In the genomic region with DNA sequence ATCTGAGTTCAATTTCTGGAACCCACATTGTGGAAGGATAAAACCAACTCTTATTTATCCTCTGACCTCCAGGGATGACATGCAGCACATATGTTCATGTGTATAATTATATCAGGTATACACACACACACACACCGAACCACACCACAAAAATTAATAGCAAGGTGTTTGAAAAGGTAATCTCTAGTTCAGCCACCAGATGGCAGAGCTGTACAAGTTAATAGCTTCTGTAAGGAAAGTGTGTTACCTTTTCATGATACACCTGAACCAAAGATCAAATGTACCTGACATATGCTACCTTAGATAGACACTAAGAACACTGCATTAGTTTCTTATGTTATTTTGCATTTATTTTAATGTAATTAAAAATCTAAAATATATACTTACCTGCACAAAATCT, we compare ENCODE assay signal across 12 mouse cellular contexts. TPM values are rescaled to one million over a fixed set of nuclear protein-coding genes. Genes with fewer than 3 reads are reported as not detected.
A peak's percentile ranks its signal among the peaks of the same experiment; 100 is the strongest.
DNase-seq lines count a peak whose midpoint lies in the region; ATAC-seq and TF ChIP-seq lines count a peak whose summit lies in the region.
"Had no signal": no experiment of that assay in that cellular context is flagged by ENCODE, and none has a peak within 500 bp of the region (broad histone marks: within the 10 kb centered on the region; RNA-seq: fewer than 3 reads in every experiment).

No protein-coding gene starts in this region.

- 68% methylated on average over 1 of the region's 1 CpGs for WGBS in limb, embryonic 14.5 days

- H3K9ac ChIP-seq in MEL (ENCODE audit: control insufficient read depth, low read depth, low read length, poor library complexity, severe bottlenecking), result no peak overlapping the region
- H3K9ac ChIP-seq in limb, embryonic 14.5 days (ENCODE audit: low read depth, low read length, severe bottlenecking), result no peak overlapping the region

- no peaks in the 10 kb centered on the region for H3K36me3 ChIP-seq in MEL (ENCODE audit: control insufficient read depth in 1 of 2, insufficient read depth in 2 of 2, low read length in 2 of 2)
- no peaks in the 10 kb centered on the region for H3K36me3 ChIP-seq in limb, embryonic 14.5 days (ENCODE audit: control insufficient read depth, insufficient read depth, low read length)

- no peak for TF ChIP-seq EP300 in MEL (IDR thresholded peaks at IDR 0.05; ENCODE audit: low read depth in 1 of 2, low read length in 2 of 2)

- no peaks in the 10 kb centered on the region for H3K9me3 ChIP-seq in MEL (replicated peaks; ENCODE audit: insufficient read depth, low read length)
- H3K9me3 ChIP-seq in limb, embryonic 14.5 days (ENCODE audit: control insufficient read depth, low read length), result no peaks in the 10 kb centered on the region

- no peak for TF ChIP-seq POLR2A in MEL (IDR thresholded peaks at IDR 0.05; ENCODE audit: control insufficient read depth in 1 of 2, insufficient read depth in 1 of 2, low read depth in 1 of 2, low read length in 2 of 2, poor library complexity in 1 of 2)
- no peak for TF ChIP-seq POLR2A in limb, embryonic 14.5 days (IDR thresholded peaks at IDR 0.05; ENCODE audit: borderline replicate concordance, extremely low read depth, insufficient read depth, insufficient read length)

- H3K4me3 ChIP-seq in MEL (ENCODE audit: control insufficient read depth in 1 of 2, insufficient read depth in 1 of 2, low read depth in 2 of 2, low read length in 2 of 2), result no peak overlapping the region
- H3K4me3 ChIP-seq in limb, embryonic 14.5 days (replicated peaks; ENCODE audit: low read length), result no peak overlapping the region

- no peaks in the 10 kb centered on the region for H3K4me1 ChIP-seq in MEL (ENCODE audit: control insufficient read depth in 1 of 2, insufficient read depth in 2 of 2, low read length in 2 of 2)
- H3K4me1 ChIP-seq in limb, embryonic 14.5 days (ENCODE audit: control insufficient read depth, insufficient read depth, low read length), result no peaks in the 10 kb centered on the region

- H3K27ac ChIP-seq in MEL (ENCODE audit: control insufficient read depth, low read depth, low read length), result no peak overlapping the region
- no peak overlapping the region for H3K27ac ChIP-seq in limb, embryonic 14.5 days (replicated peaks; ENCODE audit: low read depth, low read length)

- no peak overlapping the region for H3K4me2 ChIP-seq in limb, embryonic 14.5 days (replicated peaks; ENCODE audit: low read depth, low read length, severe bottlenecking)

- no peak for ATAC-seq in limb, embryonic 14.5 days (ENCODE audit: low FRiP score, low read depth)

- no peaks in the 10 kb centered on the region for H3K79me2 ChIP-seq in MEL (ENCODE audit: control insufficient read depth, insufficient read depth, low read length, poor library complexity)

- no peaks in the 10 kb centered on the region for H3K27me3 ChIP-seq in MEL (ENCODE audit: control insufficient read depth in 1 of 2, insufficient read depth in 2 of 2, low read length in 2 of 2)
- H3K27me3 ChIP-seq in limb, embryonic 14.5 days (ENCODE audit: control insufficient read depth, insufficient read depth, low read length), result no peaks in the 10 kb centered on the region

- peak; percentile 33 for TF ChIP-seq RAD21 in MEL (IDR thresholded peaks at IDR 0.05; ENCODE audit: low read depth, low read length)

- DNase-seq in adrenal gland, postnatal 10 days, result peak; percentile 12
- no peak for DNase-seq in adrenal gland, postnatal 25 days
- DNase-seq in kidney, postnatal 14 days, result peak; percentile 4
- no peak for DNase-seq in kidney, adult 11 months
- peak; percentile 16 for DNase-seq in MEL (ENCODE audit: low read depth, low spot score)
- peak; percentile 21 for DNase-seq in limb, embryonic 14.5 days (ENCODE audit: low spot score)
- DNase-seq in urinary bladder, adult 2 months (ENCODE audit: low spot score), result no peak
- no peak for DNase-seq in left cerebral cortex, adult 11 months (ENCODE audit: low spot score)

- peak in 1 of 3 experiments; percentile 44; a peak in 2 of 6 replicates for TF ChIP-seq CTCF in MEL (IDR thresholded peaks at IDR 0.05 in 2 of 3, conservative IDR thresholded peaks at IDR 0.05 in 1 of 3; ENCODE audit: control insufficient read depth in 1 of 3, insufficient read depth in 1 of 3, low read depth in 2 of 3, low read length in 3 of 3, poor library complexity in 1 of 3, severe bottlenecking in 1 of 3)

TF ChIP-seq in MEL, 35 proteins besides CTCF, POLR2A, EP300 and RAD21:
- no peak for TF ChIP-seq ZNF384 (IDR thresholded peaks at IDR 0.05; ENCODE audit: low read depth, low read length)
- TF ChIP-seq SMC3 (IDR thresholded peaks at IDR 0.05; ENCODE audit: low read depth, low read length), result peak; percentile 43

RNA-seq across cellular contexts. Expression of gene Etd, which starts 1.8 kb away (rescaled TPM):
- not detected for total RNA-seq in adrenal gland, postnatal 10 days (2021)
- total RNA-seq in adrenal gland, postnatal 25 days (2021), result not detected in 2 replicates
- not detected in 2 replicates for total RNA-seq in MEL (2012; rRNA removed)
- polyA plus RNA-seq in MEL (2012; ENCODE audit: insufficient read depth in 1 of 2, insufficient read length in 2 of 2, low read depth in 1 of 2, low replicate concordance in 2 of 2, missing spikeins in 1 of 2), result not detected
- polyA plus RNA-seq in limb, embryonic 14.5 days (2012; rRNA removed), result not detected in 2 replicates
- not detected in 2 replicates for polyA plus RNA-seq in limb, embryonic 14.5 days (2014; fragmentation: Nextera tagmentation; extraction: Ambion mirVana)
- not detected in 2 replicates for polyA plus RNA-seq in urinary bladder, adult 2 months (2012; rRNA removed)
- polyA plus RNA-seq: C2C12; cortical plate, adult 2 months; heart, embryonic 16.5 days; small intestine, adult 2 months had no signal

Comparison
In these comparisons a context has a peak if more than half of its experiments do, and no peak if none do; other contexts are left out.
1. DNase-seq: peak in adrenal gland, postnatal 10 days (single experiment), kidney, postnatal 14 days (single experiment), MEL (single experiment) and limb, embryonic 14.5 days (single experiment); none in adrenal gland, postnatal 25 days (single experiment), kidney, adult 11 months (single experiment), urinary bladder, adult 2 months (single experiment) and left cerebral cortex, adult 11 months (single experiment).